Mouse (Mus musculus) cerebellum, adult 2 months (tissue): ENCODE results near the gene Gmcl1. TPM values are rescaled to one million over a fixed set of nuclear protein-coding genes. Genes with fewer than 3 reads are reported as not detected.

Experiments
- DNase-seq, 2 experiments: peaks; one replicate each; pipeline ENCODE4 v3.0.0; 2021
- H3K27ac ChIP-seq: fragments of 200-500 bp; 2 replicates; pipeline ENCODE4 v1.5.1; 2012; ENCODE audit warnings: low read length, control low read depth, inconsistent platforms; ENCODE audit not compliant: insufficient read depth
- H3K27me3 ChIP-seq: fragments of 200-500 bp; 2 replicates; pipeline ENCODE4 v1.6.1; 2012; ENCODE audit warnings: inconsistent platforms, mild to moderate bottlenecking, low read length, moderate library complexity; ENCODE audit not compliant: control insufficient read depth, insufficient read depth
- H3K4me1 ChIP-seq: fragments of 200-500 bp; 2 replicates; pipeline ENCODE4 v1.6.1; 2011; ENCODE audit warnings: low read length; ENCODE audit not compliant: control insufficient read depth, insufficient read depth
- H3K4me3 ChIP-seq: fragments of 200-500 bp; replicated peaks from 2 replicates; pipeline ENCODE3; 2011; ENCODE audit warnings: mild to moderate bottlenecking, low read depth, low read length, control low read depth; ENCODE audit not compliant: insufficient read depth
- CTCF ChIP-seq: fragments of 200-500 bp; IDR thresholded peaks from 2 replicates; pipeline ENCODE4 v1.5.1; 2011; ENCODE audit warnings: low read depth, mild to moderate bottlenecking, control low read depth, low read length, moderate library complexity, borderline replicate concordance; ENCODE audit not compliant: insufficient read depth
- POLR2A ChIP-seq: fragments of 200-500 bp; IDR thresholded peaks from 2 replicates; pipeline ENCODE4 v1.6.1; 2011; ENCODE audit warnings: low read length, control low read depth, borderline replicate concordance; ENCODE audit not compliant: insufficient read depth
- WGBS: fragments of 180-500 bp; shearing (Covaris S2); methylation state at CpG from one replicate; pipeline ENCODE4 v1.1.7; 2018; 5-methylcytosine and 5-hydroxymethylcytosine counted together
- polyA plus RNA-seq: library from polyadenylated mRNA; depleted of rRNA; stranded (reverse); fragments of >200 nt; gene quantifications from 2 replicates; pipeline ENCODE4 v1.2.3, GENCODE M21; 2012

The Gmcl1 gene
- polyA plus RNA-seq, 1 experiment: 30.3 TPM

DNA sequence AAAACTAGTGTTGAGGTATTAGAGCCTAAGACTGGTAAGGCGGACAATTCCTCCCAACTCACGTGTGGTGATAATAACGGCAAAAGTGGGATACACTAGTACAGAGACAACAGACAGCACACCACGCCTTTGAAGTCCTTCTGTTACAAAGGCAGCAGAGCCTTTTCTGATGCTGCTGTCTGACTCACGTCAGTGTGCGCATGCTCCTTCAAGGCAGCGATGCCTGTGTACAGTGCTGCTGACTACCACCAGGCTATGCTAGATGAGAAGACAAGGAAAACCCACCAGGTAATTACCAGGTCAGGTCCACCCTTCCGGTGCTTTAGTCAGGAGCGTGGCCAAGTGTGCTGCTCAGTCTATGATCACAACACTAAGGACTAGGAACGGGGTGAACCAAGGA, 66.1 kb downstream of the Gmcl1 start:
- Histone ChIP-seq H3K27ac (no peak overlapping the region), H3K4me3 (no peak overlapping the region), H3K27me3 (no peaks in the 10 kb centered on the region), H3K4me1 (peaks cover 16% of the 10 kb centered on the region)
- no peak for TF ChIP-seq CTCF
- no peak for TF ChIP-seq POLR2A
- DNase-seq: no peak
- 91% methylated on average over 10 of the region's 10 CpGs for WGBS

DNA sequence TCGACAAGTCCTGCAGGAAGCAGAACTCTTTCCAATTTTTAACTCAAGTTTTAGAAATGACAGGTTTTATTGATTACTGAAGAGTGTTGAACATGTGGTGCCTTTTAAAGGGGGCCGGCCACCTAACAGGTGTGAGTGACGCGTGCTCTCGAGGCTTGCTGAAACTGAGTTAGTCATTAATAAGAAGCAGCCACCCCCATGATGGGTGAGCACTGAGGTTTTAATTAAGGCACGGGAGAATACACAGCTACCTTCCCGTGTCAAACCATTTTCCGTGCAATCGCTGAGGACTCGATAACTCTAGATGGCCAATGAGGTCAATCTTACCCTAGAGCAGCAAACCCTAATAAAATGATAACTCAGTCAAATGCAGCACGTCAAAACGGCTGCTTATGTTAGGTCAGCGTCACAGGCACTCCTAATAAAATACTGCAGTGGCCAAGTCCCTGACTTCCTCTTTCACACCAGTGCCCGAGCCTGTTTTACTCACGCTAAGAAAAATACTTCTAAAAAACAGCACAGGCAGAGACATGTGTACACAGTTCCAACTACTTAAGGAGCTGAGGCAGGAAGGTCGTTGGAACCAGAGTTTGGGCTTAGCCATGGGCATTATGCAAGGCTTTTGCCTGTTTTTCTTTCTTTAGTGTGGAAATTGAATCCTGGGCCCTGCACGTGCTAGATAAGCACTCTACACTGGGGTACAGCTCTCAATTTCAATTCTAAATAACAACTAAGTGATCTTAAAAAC, 67.4 kb downstream of the Gmcl1 start:
- no peak for DNase-seq
- TF ChIP-seq CTCF (no peak), POLR2A (no peak)
- no peaks in the 10 kb centered on the region for H3K27me3 ChIP-seq

DNA sequence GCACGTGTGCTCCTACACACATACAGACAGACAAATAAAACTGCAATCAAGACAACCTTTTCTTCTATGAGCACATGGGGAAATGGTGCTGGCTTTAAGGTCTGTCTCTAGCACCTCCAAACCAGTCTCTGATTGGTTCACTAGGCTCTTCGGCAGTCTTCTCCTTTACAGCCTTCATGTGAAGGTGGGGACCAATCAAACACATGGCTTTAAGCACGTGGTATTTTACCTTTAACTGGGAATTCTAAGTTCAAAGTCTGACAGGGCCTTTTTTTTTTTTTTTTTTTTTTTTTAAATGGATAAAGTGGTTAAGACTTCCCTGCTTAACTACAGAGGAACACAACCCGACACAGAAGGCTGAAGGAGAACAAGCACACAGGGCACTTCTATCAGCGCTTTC, 68.1 kb downstream of the Gmcl1 start:
- DNase-seq: no peak
- Histone ChIP-seq H3K4me1 (peaks cover 16% of the 10 kb centered on the region), H3K4me3 (no peak overlapping the region), H3K27me3 (no peaks in the 10 kb centered on the region), H3K27ac (no peak overlapping the region)
- 77% methylated on average over 5 of the region's 5 CpGs for WGBS
- TF ChIP-seq POLR2A: no peak
- no peak for TF ChIP-seq CTCF

More for the DNA sequence above, 67.4 kb downstream of the Gmcl1 start:
- WGBS: 78% methylated on average over 17 of the region's 17 CpGs
- Histone ChIP-seq H3K4me3 (no peak overlapping the region), H3K4me1 (peaks cover 16% of the 10 kb centered on the region), H3K27ac (no peak overlapping the region)

DNA sequence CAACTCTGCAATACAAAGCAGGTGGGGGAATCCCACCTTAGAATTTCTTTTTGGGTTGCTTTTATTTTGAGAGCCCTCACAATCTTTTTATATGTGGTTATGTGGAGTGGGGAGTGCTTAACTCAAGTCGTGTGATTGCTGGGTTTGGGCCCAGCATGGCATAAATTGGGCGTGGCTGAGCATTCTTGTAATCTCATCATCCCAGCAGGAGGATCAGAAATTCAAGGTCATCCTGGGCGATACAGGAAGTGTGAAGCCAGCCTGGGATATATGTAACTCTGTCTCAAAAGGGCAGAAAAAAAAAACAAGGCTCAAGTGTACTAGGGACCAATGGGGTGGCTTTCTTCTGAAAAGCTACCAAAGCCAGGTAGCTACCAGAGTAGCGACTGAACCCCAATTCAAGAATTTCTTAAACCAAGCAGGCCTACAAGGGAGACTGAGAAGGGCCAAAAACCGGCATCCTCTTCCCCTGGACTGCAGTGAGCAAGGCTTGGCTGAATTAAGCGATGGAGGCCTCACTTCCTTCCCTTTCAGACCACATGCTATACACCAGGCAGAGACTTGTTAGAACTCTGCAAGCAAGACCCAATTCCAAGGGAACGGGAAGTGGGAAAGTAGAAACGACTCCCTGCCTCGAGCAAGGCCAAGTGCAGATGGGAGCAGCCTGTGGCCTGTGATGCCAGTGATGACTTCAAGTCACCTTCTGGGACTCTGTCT, 72.9 kb downstream of the Gmcl1 start:
- WGBS: 67% methylated on average over 9 of the region's 9 CpGs
- Histone ChIP-seq H3K27ac (no peak overlapping the region), H3K27me3 (no peaks in the 10 kb centered on the region), H3K4me3 (no peak overlapping the region), H3K4me1 (peaks cover 5% of the 10 kb centered on the region; the same call in 1 of the 2 replicates)
- no peak for DNase-seq
- no peak for TF ChIP-seq POLR2A
- no peak for TF ChIP-seq CTCF

DNA sequence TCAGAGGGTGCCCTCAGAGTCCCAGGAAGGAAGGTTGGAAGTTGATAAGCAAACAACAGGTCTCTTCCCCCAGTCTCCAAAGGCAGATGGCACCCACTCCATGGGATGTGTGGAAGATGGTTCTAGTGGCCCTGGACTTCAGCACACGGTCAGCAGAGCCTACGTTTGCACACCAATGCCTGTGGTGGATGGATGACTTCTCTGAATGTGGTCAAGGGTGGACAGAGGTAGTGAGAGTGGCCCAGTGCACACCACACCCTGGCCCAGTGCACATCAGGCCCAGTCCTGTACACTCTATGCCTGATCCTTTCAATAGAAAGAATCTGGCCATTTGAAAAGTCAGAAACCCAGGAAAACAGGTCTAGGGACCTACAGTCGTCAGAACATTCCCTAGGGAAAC, 74.7 kb downstream of the Gmcl1 start:
- 84% methylated on average over 3 of the region's 3 CpGs for WGBS
- DNase-seq: no peak
- no peaks in the 10 kb centered on the region for H3K4me1 ChIP-seq
- TF ChIP-seq POLR2A (no peak), CTCF (no peak)
- no peak overlapping the region for H3K4me3 ChIP-seq
- H3K27ac ChIP-seq: no peak overlapping the region
- H3K27me3 ChIP-seq: no peaks in the 10 kb centered on the region

DNA sequence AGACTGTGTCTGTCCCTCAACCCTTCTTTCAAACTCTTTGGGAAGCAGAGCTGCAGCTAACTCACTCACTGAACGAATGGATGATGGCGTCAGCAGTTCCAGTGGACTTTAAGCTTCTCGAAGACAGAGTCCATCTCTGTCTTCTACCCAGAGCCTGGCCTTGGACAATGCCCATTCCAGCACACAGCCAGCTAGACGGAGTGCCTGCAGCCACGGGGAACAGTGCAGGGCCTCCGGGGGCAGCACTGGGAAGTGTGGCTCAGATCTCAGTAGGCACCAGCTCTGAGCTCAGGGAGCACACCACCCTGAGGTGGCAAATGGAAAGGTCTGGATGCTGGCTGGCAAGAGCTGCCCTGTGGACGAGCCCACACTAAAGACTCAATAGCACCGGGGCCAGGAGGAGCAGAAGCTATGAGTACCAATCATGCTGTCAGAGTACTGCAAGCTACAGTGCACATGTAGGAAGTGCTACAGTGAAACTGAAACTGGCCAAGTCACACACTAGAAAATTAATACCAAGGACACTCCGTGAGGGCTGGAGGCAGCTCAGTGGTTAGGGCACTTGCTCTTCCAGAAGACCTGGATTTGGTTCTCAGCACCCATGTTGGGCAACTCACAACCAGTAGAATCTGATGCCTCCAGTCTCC, 78.8 kb downstream of the Gmcl1 start:
- DNase-seq: no peak
- Histone ChIP-seq H3K4me1 (no peaks in the 10 kb centered on the region), H3K4me3 (no peak overlapping the region), H3K27me3 (no peaks in the 10 kb centered on the region), H3K27ac (no peak overlapping the region)
- WGBS: 73% methylated on average over 9 of the region's 9 CpGs
- TF ChIP-seq CTCF (no peak), POLR2A (no peak)

DNA sequence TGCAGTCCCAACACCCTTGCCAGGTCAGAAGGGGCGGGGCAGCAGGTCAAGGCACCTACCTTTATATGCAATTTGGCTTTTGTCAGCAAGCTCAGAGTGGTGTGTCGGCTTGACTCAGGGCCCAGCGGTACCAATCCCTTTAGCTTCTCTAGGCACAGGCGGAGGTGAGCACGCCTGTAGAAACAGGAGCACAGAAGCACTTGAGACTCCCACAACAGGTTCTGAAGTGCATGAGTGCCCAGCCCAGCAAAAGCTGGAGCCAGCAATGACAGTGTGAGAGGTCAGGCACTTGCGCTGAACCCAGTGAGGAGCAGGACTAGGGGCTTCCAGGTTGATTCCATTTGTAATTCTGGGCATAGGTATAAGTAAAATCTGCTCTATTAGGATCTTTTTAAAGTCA, 80.2 kb downstream of the Gmcl1 start:
- Histone ChIP-seq H3K4me3 (no peak overlapping the region), H3K4me1 (no peaks in the 10 kb centered on the region), H3K27me3 (no peaks in the 10 kb centered on the region), H3K27ac (no peak overlapping the region)
- WGBS: 88% methylated on average over 6 of the region's 6 CpGs
- DNase-seq: no peak
- no peak for TF ChIP-seq POLR2A
- TF ChIP-seq CTCF: no peak

DNA sequence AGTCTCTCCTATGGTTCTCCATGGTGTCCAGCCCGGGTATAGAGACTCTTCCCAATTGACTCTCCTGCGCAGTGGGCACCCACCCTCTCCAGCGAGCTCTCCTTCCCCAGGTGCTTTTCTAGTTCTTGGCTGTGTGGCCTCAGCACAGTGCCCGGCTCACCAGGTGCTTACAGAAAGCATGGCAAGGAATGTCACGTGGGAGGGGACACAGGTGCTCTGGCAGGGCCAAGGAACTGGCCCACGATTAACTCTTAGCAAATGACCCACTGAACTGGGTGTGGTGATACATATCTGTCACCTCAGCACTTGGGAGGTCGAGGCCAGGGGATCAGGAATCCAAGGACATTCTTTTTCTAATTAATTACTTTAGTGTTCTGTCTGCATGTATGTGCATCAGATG, 87.0 kb downstream of the Gmcl1 start:
- 67% methylated on average over 7 of the region's 7 CpGs for WGBS
- Histone ChIP-seq H3K4me3 (no peak overlapping the region), H3K27me3 (no peaks in the 10 kb centered on the region), H3K27ac (no peak overlapping the region), H3K4me1 (no peaks in the 10 kb centered on the region)
- TF ChIP-seq CTCF (no peak), POLR2A (no peak)
- DNase-seq: no peak
